Mouse (Mus musculus): ENCODE data around the gene Gpx1.

DNA sequence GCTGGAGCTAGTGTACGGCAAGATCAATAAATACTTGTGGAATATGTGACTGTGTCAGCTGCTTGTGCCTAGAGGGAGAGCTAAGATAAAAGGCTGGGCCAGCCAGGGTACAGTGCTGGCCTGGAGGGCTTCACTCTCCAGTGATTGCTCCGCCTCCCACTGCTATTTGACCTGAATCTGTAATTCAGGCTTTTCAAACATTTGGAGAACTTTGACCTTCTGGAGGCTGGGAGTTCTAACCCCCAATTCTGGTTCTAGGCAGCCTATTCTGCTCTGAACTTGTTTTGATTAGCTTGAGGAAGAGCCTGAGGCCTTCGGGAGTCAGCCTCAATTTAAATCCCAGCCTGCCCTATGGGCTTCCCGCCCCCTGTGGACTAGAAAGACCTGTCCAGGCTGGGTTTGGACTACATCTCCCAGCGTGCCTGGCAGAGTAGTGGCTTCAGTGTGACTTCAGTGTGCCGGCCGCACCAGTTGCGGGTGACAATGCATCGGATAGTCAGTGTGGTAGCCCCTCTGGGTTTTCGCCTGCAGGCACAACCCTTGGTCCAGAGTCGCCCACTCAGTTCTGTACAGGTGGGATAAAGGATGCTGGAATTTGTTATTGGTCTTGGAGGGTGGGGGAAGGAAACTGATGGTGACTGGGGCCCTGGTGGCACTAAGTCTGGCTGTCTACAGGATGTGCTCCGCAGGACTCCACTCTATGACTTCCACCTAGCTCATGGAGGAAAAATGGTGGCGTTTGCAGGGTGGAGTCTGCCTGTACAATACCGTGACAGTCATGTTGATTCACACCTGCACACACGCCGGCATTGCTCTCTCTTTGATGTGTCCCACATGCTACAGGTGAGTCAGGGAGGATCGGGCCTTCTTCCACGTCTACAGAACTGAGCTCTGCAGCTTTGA lies 42.0 kb upstream of the Gpx1 start, which contains the start of gene Amt:
- TF ChIP-seq POLR2A (IDR thresholded peaks at IDR 0.05; ENCODE audit: extremely low read depth, insufficient read depth, low read length) (0 out of 2 replicates have a peak, but pooled peaks have one; percentile 8), CTCF (IDR thresholded peaks at IDR 0.05; ENCODE audit: low read depth, low read length) (no peak)

Data from liver, adult 2 months (tissue).